Mouse (Mus musculus) neural tube, embryonic 11.5 days (tissue): Measurements from ENCODE around the gene Ttll12. TPM values are rescaled to one million over a fixed set of nuclear protein-coding genes. Genes with fewer than 3 reads are reported as not detected.

ENCODE experiments used
- ATAC-seq: fragments of 200-750 bp; cut with Nextera tagmentation; 2 replicates; pipeline ENCODE4 v1.8.0; 2017; ENCODE audit warnings: moderate number of reproducible peaks, mild to moderate bottlenecking, moderate TSS enrichment, moderate library complexity; ENCODE audit not compliant: insufficient read depth, low FRiP score, low TSS enrichment
- DNase-seq: peaks from one replicate; pipeline ENCODE4 v3.0.0-alpha.2; 2015; ENCODE audit warnings: low spot score
- H3K27ac ChIP-seq: fragments of 300-500 bp; sonication (generic); 2 replicates; pipeline ENCODE4 v1.5.1; 2014; ENCODE audit warnings: low read depth, mild to moderate bottlenecking, low read length
- H3K27me3 ChIP-seq: fragments of 300-500 bp; sonication (generic); 2 replicates; pipeline ENCODE4 v1.6.1; 2014; ENCODE audit warnings: mild to moderate bottlenecking, low read length, mixed read lengths; ENCODE audit not compliant: control insufficient read depth, insufficient read depth
- H3K36me3 ChIP-seq: fragments of 300-500 bp; sonication (generic); 2 replicates; pipeline ENCODE4 v1.6.1; 2014; ENCODE audit warnings: mild to moderate bottlenecking, low read length, moderate library complexity, mixed read lengths; ENCODE audit not compliant: control insufficient read depth, insufficient read depth
- H3K4me1 ChIP-seq: fragments of 300-500 bp; sonication (generic); 2 replicates; pipeline ENCODE4 v1.6.1; 2014; ENCODE audit warnings: low read length, mixed read lengths; ENCODE audit not compliant: control insufficient read depth, insufficient read depth
- H3K4me2 ChIP-seq: fragments of 300-500 bp; sonication (generic); 2 replicates; pipeline ENCODE4 v1.6.1; 2014; ENCODE audit warnings: low read depth, mild to moderate bottlenecking, moderate library complexity
- H3K4me3 ChIP-seq: fragments of 300-500 bp; sonication (generic); 2 replicates; pipeline ENCODE4 v1.5.1; 2014; ENCODE audit warnings: low read depth, low read length
- H3K9ac ChIP-seq: fragments of 300-500 bp; sonication (generic); 2 replicates; pipeline ENCODE4 v1.6.1; 2014; ENCODE audit warnings: mild to moderate bottlenecking, low read length
- H3K9me3 ChIP-seq: fragments of 300-500 bp; sonication (generic); 2 replicates; pipeline ENCODE4 v1.6.1; 2016; ENCODE audit warnings: low read length; ENCODE audit not compliant: control insufficient read depth
- WGBS: fragments of 180-500 bp; shearing (Covaris S2); extraction: QIAGEN DNeasy Blood & Tissue Kit; methylation state at CpG from one replicate; pipeline ENCODE4 v1.1.7; 2014; 5-methylcytosine and 5-hydroxymethylcytosine counted together
- polyA plus RNA-seq: library from polyadenylated mRNA; unstranded; fragments of >200 nt; fragmentation: Nextera tagmentation; extraction: Ambion mirVana; gene quantifications from 2 replicates; pipeline ENCODE4 v1.2.1, GENCODE M21; 2014

Gene Ttll12
- polyA plus RNA-seq, 1 experiment from 2014 or later = 48.0 TPM

DNA sequence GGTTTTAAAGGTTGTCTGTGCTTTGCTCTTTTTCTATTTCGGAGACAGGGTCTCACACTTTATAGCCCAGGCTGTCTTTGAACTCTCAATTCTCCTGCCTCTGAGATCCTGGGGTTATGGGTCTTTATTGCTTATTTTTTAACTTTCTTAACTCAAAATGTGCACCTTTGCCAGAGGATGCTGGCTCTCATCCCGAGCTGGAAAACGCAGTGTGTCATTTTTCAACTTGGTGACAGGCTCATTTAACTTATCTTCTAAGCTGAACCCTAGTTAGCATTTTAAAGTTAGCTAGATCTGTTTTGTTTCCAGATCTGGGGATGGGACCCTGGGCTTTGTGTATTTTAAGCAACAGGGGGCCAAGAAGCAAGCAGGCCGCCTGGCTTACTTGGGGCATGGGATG is 66.1 kb downstream of the Ttll12 start:
- Histone ChIP-seq H3K4me1 (peaks cover 10% of the 10 kb centered on the region), H3K4me2 (no peak overlapping the region), H3K9ac (no peak overlapping the region), H3K9me3 (no peaks in the 10 kb centered on the region), H3K27me3 (peaks cover 29% of the 10 kb centered on the region), H3K36me3 (no peaks in the 10 kb centered on the region), H3K27ac (no peak overlapping the region), H3K4me3 (no peak overlapping the region)
- ATAC-seq (no peak), DNase-seq (no peak)
- 65% methylated on average over 4 of the region's 4 CpGs for WGBS

- Histone ChIP-seq H3K9me3 (no peaks in the 10 kb centered on the region), H3K4me2 (no peak overlapping the region; the same call in 1 of the 2 replicates), H3K4me3 (no peak overlapping the region), H3K27ac (no peak overlapping the region), H3K36me3 (no peaks in the 10 kb centered on the region), H3K4me1 (peaks cover 13% of the 10 kb centered on the region), H3K9ac (no peak overlapping the region), H3K27me3 (peaks cover 29% of the 10 kb centered on the region)
- DNase-seq = no peak
- 84% methylated on average over 2 of the region's 2 CpGs for WGBS
- no peak for ATAC-seq
These were observed 67.2 kb downstream of the Ttll12 start for GRCm38 (mm10) chr15:83527747-83528146.

GRCm38 (mm10) chr15:83527092-83527437 is 67.9 kb downstream of the Ttll12 start:
- Histone ChIP-seq H3K4me1 (peaks cover 13% of the 10 kb centered on the region), H3K9ac (peak overlapping the region; percentile 55), H3K4me3 (peak overlapping the region; percentile 50), H3K36me3 (no peaks in the 10 kb centered on the region), H3K4me2 (peak overlapping the region; percentile 95), H3K27me3 (peaks cover 29% of the 10 kb centered on the region), H3K9me3 (no peaks in the 10 kb centered on the region), H3K27ac (no peak overlapping the region)
- under 1% methylated on average over 26 of the region's 26 CpGs for WGBS
- ATAC-seq (no peak), DNase-seq (no peak)

GRCm38 (mm10) chr15:83526424-83527091 is 68.4 kb downstream of the Ttll12 start, which contains the start of gene Bik:
Bik (plus strand) TSS chr15:83526862.
- peak; percentile 60; the same call in 1 of the 2 replicates for ATAC-seq
- no peak within 1 kb of the TSS for H3K27ac ChIP-seq
- peaks cover 13% of the 10 kb centered on the region for H3K4me1 ChIP-seq
- H3K4me2 ChIP-seq = peak within 1 kb of the TSS; percentile 95
- under 1% methylated on average over 45 of the region's 45 CpGs for WGBS
- peaks cover 29% of the 10 kb centered on the region for H3K27me3 ChIP-seq
- no peaks in the 10 kb centered on the region for H3K36me3 ChIP-seq
- H3K9me3 ChIP-seq = no peaks in the 10 kb centered on the region
- peak; percentile 75 for DNase-seq
- peak within 1 kb of the TSS; percentile 55 for H3K9ac ChIP-seq
- peak within 1 kb of the TSS; percentile 50 for H3K4me3 ChIP-seq

Other genes with a start within 250 kb of the Ttll12 start
- gene Arfgap3, start 244.9 kb downstream of the Ttll12 start, polyA plus RNA-seq = 37.1 and 39.7 TPM in 2 replicates
- 43.1 and 46.2 TPM in 2 replicates for gene Pacsin2, start 130.6 kb downstream of the Ttll12 start, polyA plus RNA-seq
- gene Ttll1, start 84.3 kb downstream of the Ttll12 start, polyA plus RNA-seq = 33.9 and 38.1 TPM in 2 replicates
- 2.1 and 2.4 TPM in 2 replicates for gene Bik, start 68.3 kb downstream of the Ttll12 start, polyA plus RNA-seq
- 21.0 and 26.0 TPM in 2 replicates for gene Tspo, start 31.6 kb downstream of the Ttll12 start, polyA plus RNA-seq
- 41.2 and 43.8 TPM in 2 replicates for gene Mcat, start 31.4 kb downstream of the Ttll12 start, polyA plus RNA-seq
- 32.1 and 32.9 TPM in 2 replicates for gene Scube1, start 129.9 kb upstream of the Ttll12 start, polyA plus RNA-seq
- 5.1 and 5.3 TPM in 2 replicates for gene Mpped1, start 184.3 kb upstream of the Ttll12 start, polyA plus RNA-seq